21 mouse cellular contexts compared by ENCODE assay signal in genomic region chr6:131269599-131269998, GRCm38 (mm10). TPM values are rescaled to one million over a fixed set of nuclear protein-coding genes. Genes with fewer than 3 reads are reported as not detected.
DNase-seq lines count a peak whose midpoint lies in the region; ATAC-seq lines count a peak whose summit lies in the region.
"Had no signal": no experiment of that assay in that cellular context is flagged by ENCODE, and none has a peak within 500 bp of the region (broad histone marks: within the 10 kb centered on the region; RNA-seq: fewer than 3 reads in every experiment).

No protein-coding gene starts in this region.

- H3K4me2 ChIP-seq in liver, embryonic 16.5 days (ENCODE audit: low read depth, low read length) = no peak overlapping the region
- H3K4me2 ChIP-seq in liver, embryonic 11.5 days = no peak overlapping the region
- H3K4me2 ChIP-seq in hindbrain, embryonic 16.5 days (ENCODE audit: low read length) = no peak overlapping the region
- H3K4me2 ChIP-seq: embryonic facial prominence, embryonic 13.5 days; forebrain, embryonic 13.5 days; heart, embryonic 13.5 days; hindbrain, embryonic 12.5 days had no signal

- no peaks in the 10 kb centered on the region for H3K9me3 ChIP-seq in liver, embryonic 16.5 days (replicated peaks; ENCODE audit: control insufficient read depth, low read length)
- H3K9me3 ChIP-seq in liver, embryonic 11.5 days (ENCODE audit: control insufficient read depth, low read length) = no peaks in the 10 kb centered on the region
- no peaks in the 10 kb centered on the region for H3K9me3 ChIP-seq in hindbrain, embryonic 16.5 days (ENCODE audit: control insufficient read depth, low read length)
- H3K9me3 ChIP-seq: embryonic facial prominence, embryonic 13.5 days; forebrain, embryonic 13.5 days; G1E; heart, embryonic 13.5 days; hindbrain, embryonic 12.5 days had no signal

- no peaks in the 10 kb centered on the region for H3K4me1 ChIP-seq in liver, embryonic 16.5 days (ENCODE audit: control insufficient read depth, low read depth, low read length)
- no peaks in the 10 kb centered on the region for H3K4me1 ChIP-seq in liver, embryonic 11.5 days (replicated peaks; ENCODE audit: control insufficient read depth, insufficient read depth, low read length)
- H3K4me1 ChIP-seq in hindbrain, embryonic 16.5 days (ENCODE audit: control insufficient read depth, insufficient read depth, low read depth, low read length) = no peaks in the 10 kb centered on the region
- H3K4me1 ChIP-seq: embryonic facial prominence, embryonic 13.5 days; forebrain, embryonic 13.5 days; heart, embryonic 13.5 days; hindbrain, embryonic 12.5 days had no signal

- no peaks in the 10 kb centered on the region for H3K27me3 ChIP-seq in liver, embryonic 16.5 days (ENCODE audit: control insufficient read depth, insufficient read depth, low read depth, low read length)
- H3K27me3 ChIP-seq in liver, embryonic 11.5 days (replicated peaks; ENCODE audit: control insufficient read depth, insufficient read depth, low read length) = no peaks in the 10 kb centered on the region
- H3K27me3 ChIP-seq in hindbrain, embryonic 16.5 days (replicated peaks; ENCODE audit: control insufficient read depth, insufficient read depth, low read length) = no peaks in the 10 kb centered on the region
- H3K27me3 ChIP-seq: embryonic facial prominence, embryonic 13.5 days; forebrain, embryonic 13.5 days; heart, embryonic 13.5 days; hindbrain, embryonic 12.5 days had no signal

- no peak for DNase-seq in liver, embryonic 11.5 days (ENCODE audit: low spot score)
- DNase-seq in layer of hippocampus, adult 8-10 months (ENCODE audit: low spot score in 2 of 2) = no peak
- DNase-seq in natural killer cell, adult 2 months (ENCODE audit: low spot score in 2 of 2) = no peak
- DNase-seq: adrenal gland, postnatal 10 days; cerebellum, adult 11 months; cerebellum, adult 8-10 months; cerebellum, postnatal 14 days; forebrain, postnatal 0 days; gastrocnemius, postnatal 25 days; heart, postnatal 36 days had no signal

- no peak overlapping the region for H3K9ac ChIP-seq in liver, embryonic 16.5 days (ENCODE audit: low read depth, low read length)
- H3K9ac ChIP-seq in liver, embryonic 11.5 days (ENCODE audit: low read depth, low read length) = no peak overlapping the region
- no peak overlapping the region for H3K9ac ChIP-seq in hindbrain, embryonic 16.5 days (ENCODE audit: low read depth, low read length)
- H3K9ac ChIP-seq: embryonic facial prominence, embryonic 13.5 days; forebrain, embryonic 13.5 days; forebrain, postnatal 0 days; heart, embryonic 13.5 days; hindbrain, embryonic 12.5 days had no signal

- H3K36me3 ChIP-seq in liver, embryonic 16.5 days (ENCODE audit: control insufficient read depth, insufficient read depth) = no peaks in the 10 kb centered on the region
- H3K36me3 ChIP-seq in liver, embryonic 11.5 days (ENCODE audit: control insufficient read depth, insufficient read depth, low read length) = no peaks in the 10 kb centered on the region
- no peaks in the 10 kb centered on the region for H3K36me3 ChIP-seq in macrophage (ENCODE audit: inconsistent target)
- no peaks in the 10 kb centered on the region for H3K36me3 ChIP-seq in hindbrain, embryonic 16.5 days (ENCODE audit: control insufficient read depth, insufficient read depth, low read length)
- H3K36me3 ChIP-seq: embryonic facial prominence, embryonic 13.5 days; G1E; heart, embryonic 13.5 days; hindbrain, embryonic 12.5 days had no signal

- peak; percentile 41 for ATAC-seq in liver, embryonic 16.5 days (ENCODE audit: low read depth)
- no peak for ATAC-seq in liver, embryonic 11.5 days (replicated peaks; ENCODE audit: low FRiP score)
- ATAC-seq in common myeloid progenitor, adult 5-6 weeks (replicated peaks; ENCODE audit: low read depth, poor library complexity, severe bottlenecking) = peak; percentile 98
- peak; percentile 98 for ATAC-seq in neutrophil, adult 5-6 weeks (ENCODE audit: extremely low read depth, insufficient number of reproducible peaks, low FRiP score, poor library complexity, severe bottlenecking)
- no peak for ATAC-seq in hindbrain, embryonic 16.5 days
- ATAC-seq: forebrain, embryonic 13.5 days; forebrain, postnatal 0 days; hindbrain, postnatal 0 days had no signal

- WGBS in liver, embryonic 16.5 days (ENCODE audit: insufficient replicate concordance) = 63% methylated on average over 2 of the region's 2 CpGs
- 82% methylated on average over 2 of the region's 2 CpGs for WGBS in liver, embryonic 11.5 days
- 9% methylated on average over 2 of the region's 2 CpGs for WGBS in macrophage (ENCODE audit: missing documents)
- 89% methylated on average over 2 of the region's 2 CpGs for WGBS in hindbrain, embryonic 16.5 days

- no peak overlapping the region for H3K4me3 ChIP-seq in liver, embryonic 16.5 days (ENCODE audit: low read depth, low read length)
- no peak overlapping the region for H3K4me3 ChIP-seq in liver, embryonic 11.5 days (ENCODE audit: low read depth, low read length)
- H3K4me3 ChIP-seq in macrophage (ENCODE audit: inconsistent target) = no peak overlapping the region
- no peak overlapping the region for H3K4me3 ChIP-seq in hindbrain, embryonic 16.5 days (ENCODE audit: low read length)
- H3K4me3 ChIP-seq: embryonic facial prominence, embryonic 13.5 days; forebrain, embryonic 13.5 days; heart, embryonic 13.5 days; hindbrain, embryonic 12.5 days had no signal

- H3K79me2 ChIP-seq in macrophage (ENCODE audit: inconsistent target) = no peaks in the 10 kb centered on the region

- H3K27ac ChIP-seq in liver, embryonic 16.5 days (ENCODE audit: low read length) = no peak overlapping the region
- no peak overlapping the region for H3K27ac ChIP-seq in liver, embryonic 11.5 days (ENCODE audit: low read depth, low read length)
- peak overlapping the region; percentile 41 for H3K27ac ChIP-seq in macrophage
- no peak overlapping the region for H3K27ac ChIP-seq in hindbrain, embryonic 16.5 days (ENCODE audit: low read depth, low read length)
- H3K27ac ChIP-seq: embryonic facial prominence, embryonic 13.5 days; forebrain, embryonic 13.5 days; heart, embryonic 13.5 days; hindbrain, embryonic 12.5 days; hindbrain, postnatal 0 days had no signal

RNA-seq across cellular contexts. Expression of gene Klra2, which starts 22.4 kb away (rescaled TPM):
- polyA plus RNA-seq in liver, embryonic 16.5 days (2015; fragmentation: Nextera tagmentation; extraction: Ambion mirVana) = 0.76 and 0.88 TPM in 2 replicates
- polyA plus RNA-seq in liver, embryonic 11.5 days (2014; fragmentation: Nextera tagmentation; extraction: Ambion mirVana) = 0.10 TPM in 1 of 2 replicates, not detected in the other
- total RNA-seq in common myeloid progenitor, adult 5-6 weeks (2017) = 0.55 TPM in 1 of 2 replicates, not detected in the other
- total RNA-seq in macrophage (2018; cell fraction: chromatin; rRNA removed) = 10 to 100 TPM in 6 of 26 experiments, 1 to 10 TPM in 15, under 1 TPM in 5; 0.65 to 28.9 (median 5.3) TPM
- 10 to 100 TPM in 5 of 26 experiments, 1 to 10 TPM in 11, under 1 TPM in 10; 0.47 to 13.3 (median 3.8) TPM for total RNA-seq in macrophage (2018; cell fraction: cytosol; rRNA removed)
- total RNA-seq in macrophage (2018; cell fraction: nucleus; rRNA removed) = 10 to 100 TPM in 13 of 26 experiments, 1 to 10 TPM in 10, under 1 TPM in 3; 0.51 to 43.7 (median 9.2) TPM
- polyA plus RNA-seq in macrophage (2018) = 0.55 to 3.9 TPM (median 0.69 TPM) in 3 replicates
- total RNA-seq in neutrophil, adult 5-6 weeks (2017) = 139 TPM in 2 replicates
- total RNA-seq in layer of hippocampus, adult 8-10 months (2022) = 1 to 10 TPM in 1 of 4 experiments, under 1 TPM in 3; 0.55 to 1.1 (median 0.72) TPM
- 0.09 TPM in 1 of 2 replicates, not detected in the other for polyA plus RNA-seq in hindbrain, embryonic 16.5 days (2015; fragmentation: Nextera tagmentation; extraction: Ambion mirVana)
- total RNA-seq: forebrain, postnatal 0 days; gastrocnemius, postnatal 25 days; hindbrain, postnatal 0 days had no signal
- polyA plus RNA-seq: embryonic facial prominence, embryonic 13.5 days; forebrain, embryonic 13.5 days; forebrain, postnatal 0 days; G1E; heart, embryonic 13.5 days; hindbrain, embryonic 12.5 days had no signal

RNA-seq across cellular contexts. Expression of gene Magohb, which starts 23.4 kb away (rescaled TPM):
- 15.2 and 22.0 TPM in 2 replicates for polyA plus RNA-seq in liver, embryonic 16.5 days (2015; fragmentation: Nextera tagmentation; extraction: Ambion mirVana)
- 59.9 and 63.6 TPM in 2 replicates for polyA plus RNA-seq in liver, embryonic 11.5 days (2014; fragmentation: Nextera tagmentation; extraction: Ambion mirVana)
- 53.5 and 63.6 TPM in 2 replicates for total RNA-seq in common myeloid progenitor, adult 5-6 weeks (2017)
- 10 to 100 TPM in 16 of 26 experiments, 1 to 10 TPM in 9, not detected in 1; 1.9 to 31.3 (median 15.5) TPM for total RNA-seq in macrophage (2018; cell fraction: chromatin; rRNA removed)
- total RNA-seq in macrophage (2018; cell fraction: cytosol; rRNA removed) = 10 to 100 TPM in 17 of 26 experiments, 1 to 10 TPM in 9; 7.6 to 22.8 (median 12.5) TPM
- total RNA-seq in macrophage (2018; cell fraction: nucleus; rRNA removed) = 10 to 100 TPM in 17 of 26 experiments, 1 to 10 TPM in 9; 2.5 to 24.7 (median 12.1) TPM
- 8.6 to 19.9 TPM (median 11.8 TPM) in 3 replicates for polyA plus RNA-seq in macrophage (2018)
- total RNA-seq in neutrophil, adult 5-6 weeks (2017) = 9.1 and 21.5 TPM in 2 replicates
- total RNA-seq in layer of hippocampus, adult 8-10 months (2022) = 10 to 100 TPM in 3 of 4 experiments, 1 to 10 TPM in 1; 8.9 to 13.8 (median 11.5) TPM
- polyA plus RNA-seq in hindbrain, embryonic 16.5 days (2015; fragmentation: Nextera tagmentation; extraction: Ambion mirVana) = 29.5 and 30.1 TPM in 2 replicates
- total RNA-seq: G1E had no signal
- polyA plus RNA-seq: G1E had no signal

Comparison
In these comparisons a context has a peak if more than half of its experiments do, and no peak if none do; other contexts are left out.
1. ATAC-seq: peak in liver, embryonic 16.5 days (single experiment), common myeloid progenitor, adult 5-6 weeks (single experiment) and neutrophil, adult 5-6 weeks (single experiment); none in liver, embryonic 11.5 days (single experiment) and hindbrain, embryonic 16.5 days (single experiment).